Mouse (Mus musculus): ENCODE results near the gene Sbsn. TPM values are rescaled to one million over a fixed set of nuclear protein-coding genes. Genes with fewer than 3 reads are reported as not detected.

The Sbsn gene
- polyA plus RNA-seq, 1 experiment: 6.9 TPM

DNA sequence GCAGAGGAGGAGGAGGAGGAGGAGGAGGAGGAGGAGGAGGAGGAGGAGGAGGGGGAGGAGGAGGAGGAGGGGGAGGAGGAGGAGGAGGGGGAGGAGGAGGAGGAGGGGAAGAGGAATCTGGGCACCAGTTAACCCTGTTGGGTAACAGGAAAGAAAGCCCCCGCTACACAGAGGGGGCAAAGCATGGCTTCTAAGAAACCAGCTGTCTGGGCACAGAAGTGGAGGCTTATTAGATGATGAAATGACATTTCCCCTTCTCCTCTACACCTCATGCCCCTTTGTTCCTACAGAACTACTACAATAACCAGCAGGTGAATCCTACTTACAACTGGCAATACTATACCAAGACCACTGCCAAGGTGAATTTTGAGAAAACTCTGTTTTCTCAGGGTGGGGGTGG lies 26.6 kb downstream of the Sbsn start:
- no peak overlapping the region for H3K27ac ChIP-seq (ENCODE audit: insufficient read depth, low read depth, low read length)
- TF ChIP-seq CTCF (IDR thresholded peaks at IDR 0.05; ENCODE audit: low read depth, low read length) (no peak), POLR2A (IDR thresholded peaks at IDR 0.05; ENCODE audit: borderline replicate concordance, low read depth, low read length) (no peak)
- H3K4me1 ChIP-seq (ENCODE audit: control insufficient read depth, insufficient read depth, low read length): no peaks in the 10 kb centered on the region; the same call in 1 of the 2 replicates

DNA sequence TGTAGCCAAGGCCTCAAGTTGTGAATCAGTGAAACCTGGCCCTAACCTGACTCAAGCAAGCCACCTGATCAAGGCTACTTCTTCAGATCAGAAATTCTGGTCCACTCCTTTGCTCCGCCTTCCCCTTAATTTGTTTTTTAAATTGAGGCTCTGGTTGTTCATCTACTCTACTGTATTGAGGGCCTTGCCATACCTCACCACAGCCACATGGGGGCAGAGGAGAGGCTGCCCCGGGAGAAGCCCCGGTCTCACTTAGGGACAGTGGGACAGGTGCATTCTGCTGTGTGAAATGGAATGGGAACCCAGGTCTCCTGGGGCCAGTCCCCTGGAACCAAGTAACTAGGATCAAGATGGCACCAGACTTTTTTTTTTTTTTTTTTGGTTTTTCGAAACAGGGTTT lies 30.5 kb downstream of the Sbsn start:
- Histone ChIP-seq H3K4me3 (ENCODE audit: insufficient read depth, low read length) (no peak overlapping the region), H3K4me1 (ENCODE audit: control insufficient read depth, insufficient read depth, low read length) (no peaks in the 10 kb centered on the region), H3K27ac (ENCODE audit: insufficient read depth, low read depth, low read length) (no peak overlapping the region)
- no peak for TF ChIP-seq POLR2A (IDR thresholded peaks at IDR 0.05; ENCODE audit: borderline replicate concordance, low read depth, low read length)
- peak; percentile 57; the same call in 1 of the 2 replicates for TF ChIP-seq CTCF (IDR thresholded peaks at IDR 0.05; ENCODE audit: low read depth, low read length)

More for the DNA sequence above, 26.6 kb downstream of the Sbsn start:
- H3K4me3 ChIP-seq (ENCODE audit: insufficient read depth, low read length): no peak overlapping the region

DNA sequence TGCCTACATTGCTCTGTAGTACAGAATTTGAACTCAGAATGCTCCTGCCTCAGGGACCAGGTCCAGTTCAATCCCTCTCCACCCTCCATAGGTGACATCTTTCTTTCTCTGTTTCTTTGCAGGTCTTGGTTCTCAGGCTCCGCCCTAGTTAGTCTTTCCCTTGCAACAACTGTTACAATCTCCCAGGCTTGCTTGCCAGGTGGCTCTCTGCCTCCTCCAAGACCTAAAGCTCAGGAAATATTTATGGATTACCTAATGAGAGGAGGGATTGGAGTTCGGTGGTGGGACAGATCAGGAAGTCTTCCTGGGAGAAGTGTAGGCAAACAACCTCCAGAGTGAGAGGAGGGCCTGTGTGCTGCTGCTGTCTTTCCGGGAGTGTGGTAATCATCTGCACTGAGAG lies 31.4 kb downstream of the Sbsn start:
- no peak overlapping the region for H3K27ac ChIP-seq (ENCODE audit: insufficient read depth, low read depth, low read length)
- H3K4me1 ChIP-seq (ENCODE audit: control insufficient read depth, insufficient read depth, low read length): no peaks in the 10 kb centered on the region
- TF ChIP-seq POLR2A (IDR thresholded peaks at IDR 0.05; ENCODE audit: borderline replicate concordance, low read depth, low read length) (no peak), CTCF (IDR thresholded peaks at IDR 0.05; ENCODE audit: low read depth, low read length) (no peak)
- no peak overlapping the region for H3K4me3 ChIP-seq (ENCODE audit: insufficient read depth, low read length)

DNA sequence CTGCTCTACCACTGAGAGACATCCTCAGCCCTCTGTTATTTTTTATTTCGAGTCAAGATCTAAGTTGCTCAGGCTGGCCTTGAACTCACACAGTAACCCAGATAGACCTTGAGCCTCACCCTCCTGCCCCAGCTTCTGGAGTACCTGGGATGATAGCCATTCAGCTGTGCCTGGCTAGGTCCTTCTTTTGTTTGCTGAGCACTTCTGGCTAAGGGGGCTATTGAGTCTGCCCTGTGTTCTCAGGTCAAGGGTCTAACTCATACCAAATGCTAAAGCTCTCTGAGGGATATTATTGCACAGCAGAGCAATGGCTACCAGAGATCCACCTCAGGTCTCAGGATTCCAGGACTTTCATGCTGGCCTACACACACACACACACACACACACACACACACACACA lies 33.9 kb downstream of the Sbsn start:
- H3K27ac ChIP-seq (ENCODE audit: insufficient read depth, low read depth, low read length): no peak overlapping the region
- H3K4me1 ChIP-seq (ENCODE audit: control insufficient read depth, insufficient read depth, low read length): no peaks in the 10 kb centered on the region
- H3K4me3 ChIP-seq (ENCODE audit: insufficient read depth, low read length): no peak overlapping the region
- TF ChIP-seq CTCF (IDR thresholded peaks at IDR 0.05; ENCODE audit: low read depth, low read length) (no peak), POLR2A (IDR thresholded peaks at IDR 0.05; ENCODE audit: borderline replicate concordance, low read depth, low read length) (no peak)

- H3K4me1 ChIP-seq (ENCODE audit: control insufficient read depth, insufficient read depth, low read length): no peaks in the 10 kb centered on the region
- no peak overlapping the region for H3K4me3 ChIP-seq (ENCODE audit: insufficient read depth, low read length)
- no peak for TF ChIP-seq CTCF (IDR thresholded peaks at IDR 0.05; ENCODE audit: low read depth, low read length)
- TF ChIP-seq POLR2A (IDR thresholded peaks at IDR 0.05; ENCODE audit: borderline replicate concordance, low read depth, low read length): no peak
- H3K27ac ChIP-seq (ENCODE audit: insufficient read depth, low read depth, low read length): no peak overlapping the region
Measured at GRCm38 (mm10) chr7:30785721-30786546, 34.7 kb downstream of the Sbsn start.

GRCm38 (mm10) chr7:30787377-30788022 lies 36.2 kb downstream of the Sbsn start, which contains the start of gene Krtdap:
Gene Krtdap (plus strand): TSS chr7:30787896.
- no peak within 1 kb of the TSS for H3K27ac ChIP-seq (ENCODE audit: insufficient read depth, low read depth, low read length)
- no peak within 1 kb of the TSS for H3K4me3 ChIP-seq (ENCODE audit: insufficient read depth, low read length)
- no peak for TF ChIP-seq POLR2A (IDR thresholded peaks at IDR 0.05; ENCODE audit: borderline replicate concordance, low read depth, low read length)
- no peak for TF ChIP-seq CTCF (IDR thresholded peaks at IDR 0.05; ENCODE audit: low read depth, low read length)
- no peaks in the 10 kb centered on the region for H3K4me1 ChIP-seq (ENCODE audit: control insufficient read depth, insufficient read depth, low read length)

- Histone ChIP-seq H3K4me1 (ENCODE audit: control insufficient read depth, insufficient read depth, low read length) (peaks cover 7% of the 10 kb centered on the region), H3K4me3 (ENCODE audit: insufficient read depth, low read length) (no peak overlapping the region), H3K27ac (ENCODE audit: insufficient read depth, low read depth, low read length) (no peak overlapping the region)
- TF ChIP-seq CTCF (IDR thresholded peaks at IDR 0.05; ENCODE audit: low read depth, low read length) (no peak), POLR2A (IDR thresholded peaks at IDR 0.05; ENCODE audit: borderline replicate concordance, low read depth, low read length) (no peak)
Measured at GRCm38 (mm10) chr7:30790141-30790540, 38.9 kb downstream of the Sbsn start.

DNA sequence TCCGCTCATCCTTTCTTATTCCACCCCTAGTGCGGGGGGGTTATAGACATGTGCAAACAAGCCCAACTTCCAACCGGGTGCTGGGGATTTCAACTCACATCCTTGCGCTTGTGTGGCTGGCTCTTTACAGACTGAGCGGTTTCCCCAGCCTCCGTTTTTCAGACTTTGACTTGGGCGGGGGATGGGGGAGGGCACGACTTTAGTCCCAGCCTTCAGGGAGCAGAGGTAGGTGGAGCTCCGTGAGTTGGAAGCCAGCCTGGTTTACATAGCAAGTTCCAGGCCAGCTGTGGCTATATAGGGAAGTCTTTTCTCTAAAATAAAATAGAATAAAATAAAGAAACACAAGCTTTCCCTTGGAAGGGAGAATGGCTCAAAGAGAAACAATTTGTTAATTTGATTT lies 40.6 kb downstream of the Sbsn start:
- H3K4me3 ChIP-seq (ENCODE audit: insufficient read depth, low read length): no peak overlapping the region
- no peak overlapping the region for H3K27ac ChIP-seq (ENCODE audit: insufficient read depth, low read depth, low read length)
- no peak for TF ChIP-seq CTCF (IDR thresholded peaks at IDR 0.05; ENCODE audit: low read depth, low read length)
- TF ChIP-seq POLR2A (IDR thresholded peaks at IDR 0.05; ENCODE audit: borderline replicate concordance, low read depth, low read length): no peak
- peaks cover 12% of the 10 kb centered on the region for H3K4me1 ChIP-seq (ENCODE audit: control insufficient read depth, insufficient read depth, low read length)

DNA sequence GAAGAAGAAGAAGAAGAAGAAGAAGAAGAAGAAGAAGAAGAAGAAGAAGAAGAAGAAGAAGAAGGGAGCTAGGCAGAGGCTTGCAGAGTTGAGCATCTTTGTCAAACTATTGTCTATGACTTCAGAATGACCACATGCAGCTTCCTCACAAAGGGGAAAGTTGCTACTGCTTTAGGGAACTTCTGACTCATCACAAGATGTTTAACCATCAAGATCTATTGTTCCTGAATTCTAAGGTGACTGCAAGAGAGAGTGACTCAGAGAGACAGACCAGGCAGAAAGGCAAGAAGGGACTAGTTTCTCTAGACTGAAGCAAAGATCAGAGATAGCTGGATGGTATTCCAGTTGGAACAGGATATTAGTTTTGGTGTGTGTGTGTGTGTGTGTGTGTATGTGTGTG lies 43.6 kb downstream of the Sbsn start:
- H3K4me1 ChIP-seq (ENCODE audit: control insufficient read depth, insufficient read depth, low read length): peaks cover 12% of the 10 kb centered on the region
- peak overlapping the region; percentile 37; the same call in 1 of the 2 replicates for H3K27ac ChIP-seq (ENCODE audit: insufficient read depth, low read depth, low read length)
- TF ChIP-seq CTCF (IDR thresholded peaks at IDR 0.05; ENCODE audit: low read depth, low read length) (no peak), POLR2A (IDR thresholded peaks at IDR 0.05; ENCODE audit: borderline replicate concordance, low read depth, low read length) (no peak)
- H3K4me3 ChIP-seq (ENCODE audit: insufficient read depth, low read length): no peak overlapping the region

GRCm38 (mm10) chr7:30796790-30797189 lies 45.5 kb downstream of the Sbsn start:
- no peak for TF ChIP-seq CTCF (IDR thresholded peaks at IDR 0.05; ENCODE audit: low read depth, low read length)
- TF ChIP-seq POLR2A (IDR thresholded peaks at IDR 0.05; ENCODE audit: borderline replicate concordance, low read depth, low read length): no peak
- Histone ChIP-seq H3K27ac (ENCODE audit: insufficient read depth, low read depth, low read length) (no peak overlapping the region), H3K4me1 (ENCODE audit: control insufficient read depth, insufficient read depth, low read length) (peaks cover 12% of the 10 kb centered on the region), H3K4me3 (ENCODE audit: insufficient read depth, low read length) (no peak overlapping the region)

Measured in bone marrow macrophage, adult 2 months (primary cell).